Mouse (Mus musculus) cerebellum, adult 2 months (tissue): Measurements from ENCODE around the gene Tbpl1.

ENCODE experiments used
- CTCF ChIP-seq: fragments of 200-500 bp; IDR thresholded peaks from 2 replicates; pipeline ENCODE4 v1.5.1; 2011; ENCODE audit warnings: low read depth, mild to moderate bottlenecking, control low read depth, low read length, moderate library complexity, borderline replicate concordance; ENCODE audit not compliant: insufficient read depth
- POLR2A ChIP-seq: fragments of 200-500 bp; IDR thresholded peaks from 2 replicates; pipeline ENCODE4 v1.6.1; 2011; ENCODE audit warnings: low read length, control low read depth, borderline replicate concordance; ENCODE audit not compliant: insufficient read depth

DNA sequence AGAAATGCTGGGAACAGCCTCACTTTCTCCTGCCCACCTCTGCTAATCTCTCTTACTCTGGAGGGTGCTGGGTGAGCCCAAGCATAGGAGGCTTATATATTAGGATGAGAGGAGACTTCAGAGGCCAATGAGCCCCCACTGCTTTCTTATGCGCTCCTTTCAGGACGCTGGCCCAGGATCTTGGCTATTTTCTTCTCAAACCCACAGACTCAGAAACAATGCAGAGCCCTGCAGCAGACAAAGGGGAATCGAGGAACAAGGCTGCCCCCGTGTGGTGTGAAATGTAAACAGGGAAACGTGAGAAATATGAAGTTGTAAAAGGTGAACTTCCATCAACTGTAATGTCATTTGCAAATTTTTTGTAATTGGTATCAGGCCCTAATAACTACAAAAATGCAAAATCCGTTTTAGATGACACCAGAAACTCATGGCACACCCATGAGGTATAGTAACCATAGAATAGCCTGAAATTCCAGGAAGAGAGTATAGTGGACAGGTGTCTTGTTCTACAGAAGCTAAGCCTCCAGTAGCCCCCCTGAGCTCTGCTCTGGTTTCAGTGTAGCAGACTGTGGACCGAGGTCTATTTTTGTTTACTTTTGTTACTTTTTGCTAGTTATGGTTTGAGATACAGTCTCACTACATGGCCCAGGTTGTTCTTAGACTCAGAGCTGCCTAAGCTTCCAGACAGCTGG is 44.4 kb upstream of the Tbpl1 start:
- TF ChIP-seq POLR2A (no peak), CTCF (peak; percentile 77)
